Mouse (Mus musculus) liver, adult (tissue): ENCODE measurements around the gene Ccnb3.

Source experiments
- GATA4 ChIP-seq: IDR thresholded peaks from 2 replicates; pipeline ENCODE4 v1.6.1; 2014; ENCODE audit warnings: mild to moderate bottlenecking, low read length; ENCODE audit not compliant: insufficient replicate concordance

The Ccnb3 gene

DNA sequence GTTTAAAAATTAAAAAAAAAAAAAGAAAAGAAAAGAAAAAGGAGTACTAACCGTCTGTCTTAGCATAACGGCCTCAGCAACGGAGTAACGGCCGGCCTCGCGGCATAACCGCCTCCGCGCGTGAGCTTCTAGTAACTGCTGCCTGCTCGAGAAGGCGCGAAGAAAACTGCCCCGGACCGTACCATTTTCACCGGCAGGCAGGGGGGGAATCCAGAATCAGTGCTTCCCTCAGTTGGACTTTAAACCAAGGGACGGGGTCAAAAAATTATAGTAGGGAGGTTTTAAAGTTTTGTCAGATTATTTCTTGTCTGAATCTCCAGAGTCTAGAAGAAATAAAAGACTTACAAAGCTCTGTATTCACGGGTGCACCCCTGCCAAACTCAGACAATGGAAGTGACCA, at the start of gene Ccnb3:
Gene Ccnb3 (minus strand): TSS at position 101 of the 400 bp plus-strand sequence.
- TF ChIP-seq GATA4, result no peak

DNA sequence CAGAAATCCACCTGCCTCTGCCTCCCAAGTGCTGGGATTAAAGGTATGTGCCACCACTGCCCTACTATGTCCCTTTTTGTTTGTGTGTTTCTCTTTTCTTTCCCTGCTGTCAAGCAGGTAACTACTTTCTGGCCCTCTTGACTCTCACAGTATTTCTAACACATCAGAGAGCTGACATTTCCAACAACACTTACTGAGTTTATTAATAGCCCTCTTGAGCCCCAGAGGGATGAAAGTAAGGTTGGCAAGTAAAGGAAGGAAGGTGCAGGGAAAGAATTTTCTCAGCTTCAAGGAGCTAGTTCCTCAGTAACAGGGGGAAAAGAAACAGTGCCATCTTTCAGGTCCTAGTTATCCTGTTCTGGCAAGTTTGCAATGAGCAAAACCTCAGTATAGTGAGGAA, 48.9 kb upstream of the Ccnb3 start:
- no peak for TF ChIP-seq GATA4

DNA sequence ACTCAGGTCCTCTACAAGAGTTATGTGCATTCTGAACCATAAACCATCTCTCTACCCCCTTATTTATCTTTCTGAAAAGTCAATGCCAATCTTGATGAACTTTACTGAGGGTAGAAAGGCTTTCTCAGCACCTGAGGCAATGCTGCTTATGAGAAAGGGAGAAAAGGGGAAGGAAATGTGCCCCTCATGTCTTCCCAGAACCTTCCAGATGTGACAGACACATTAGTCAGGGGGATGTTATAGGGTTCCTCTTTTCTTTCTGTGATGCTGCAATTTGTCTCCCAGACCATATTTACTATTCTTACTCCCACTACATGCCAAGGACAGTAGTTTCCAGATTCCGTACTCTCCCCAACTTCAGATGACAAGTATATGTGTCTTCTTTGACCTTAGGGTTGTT, 44.5 kb upstream of the Ccnb3 start:
- TF ChIP-seq GATA4, result no peak

DNA sequence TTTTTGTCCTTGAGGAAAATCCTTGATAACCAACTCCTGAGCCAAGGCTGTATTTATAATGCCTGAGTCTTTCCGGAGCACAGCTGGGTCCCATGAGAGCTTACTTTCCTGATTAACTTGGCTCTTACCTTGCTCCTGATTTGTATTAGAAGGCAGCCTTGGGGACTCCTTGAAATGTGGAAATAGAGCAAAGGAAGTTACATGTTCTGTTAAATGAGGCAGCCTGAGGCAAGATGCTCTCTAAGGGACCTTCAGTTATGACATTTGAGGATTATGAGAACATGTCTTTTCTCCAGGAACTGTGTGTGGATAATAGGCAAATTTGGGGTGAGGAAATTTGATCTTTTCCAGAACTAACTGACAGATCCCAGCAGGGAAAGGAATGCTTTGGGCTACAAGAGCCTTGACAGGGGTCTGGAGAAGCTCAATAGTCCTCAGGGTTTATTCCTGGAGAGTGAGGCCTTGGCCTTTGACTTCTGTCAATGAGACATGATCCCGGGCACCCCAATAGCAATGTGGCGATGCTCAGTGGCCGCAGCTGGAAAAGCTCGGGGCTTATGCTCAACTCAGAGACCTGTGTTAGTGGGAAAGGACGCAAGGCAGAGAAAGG, 38.5 kb upstream of the Ccnb3 start:
- TF ChIP-seq GATA4, result no peak

DNA sequence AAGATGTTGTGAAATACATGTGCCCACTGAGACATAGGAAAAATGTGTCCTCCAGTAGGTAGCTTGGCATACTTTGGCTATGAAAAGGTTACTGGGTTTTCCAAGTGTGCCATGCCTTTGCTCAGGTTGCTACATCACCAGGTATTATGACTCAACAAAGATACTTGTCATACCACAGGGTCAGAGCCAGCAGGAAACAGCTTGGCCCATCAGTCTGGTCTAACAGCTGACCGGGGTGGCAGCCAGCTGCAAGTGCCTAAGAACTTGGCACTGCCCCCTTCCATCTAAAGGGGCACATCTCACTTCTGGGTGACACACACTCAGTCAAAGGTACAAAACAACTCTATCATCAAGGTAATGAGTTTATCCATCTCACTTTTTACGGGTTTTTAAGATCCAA, 26.6 kb upstream of the Ccnb3 start:
- no peak for TF ChIP-seq GATA4

DNA sequence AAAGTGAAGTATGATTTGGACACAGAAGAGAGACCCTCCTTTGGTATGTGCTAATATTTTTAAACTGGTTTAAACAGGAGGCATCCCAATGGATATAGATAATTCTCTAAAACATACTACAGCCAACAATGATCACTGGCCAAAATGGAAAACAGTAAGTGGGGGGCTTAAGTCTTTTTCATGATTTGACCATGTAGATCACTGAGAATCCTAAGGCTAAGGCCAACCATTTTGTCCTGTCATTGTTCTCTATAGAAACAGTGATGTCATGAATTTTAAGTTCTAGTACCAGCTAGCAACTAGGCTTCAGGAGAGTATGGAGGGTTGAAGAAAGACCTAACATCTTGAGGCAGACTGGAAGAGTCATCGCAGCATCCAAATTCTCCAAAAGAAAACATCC, 25.8 kb upstream of the Ccnb3 start, which contains the start of gene Akap4:
Gene Akap4 (plus strand): TSS at position 301 of the 400 bp plus-strand sequence.
- no peak for TF ChIP-seq GATA4

DNA sequence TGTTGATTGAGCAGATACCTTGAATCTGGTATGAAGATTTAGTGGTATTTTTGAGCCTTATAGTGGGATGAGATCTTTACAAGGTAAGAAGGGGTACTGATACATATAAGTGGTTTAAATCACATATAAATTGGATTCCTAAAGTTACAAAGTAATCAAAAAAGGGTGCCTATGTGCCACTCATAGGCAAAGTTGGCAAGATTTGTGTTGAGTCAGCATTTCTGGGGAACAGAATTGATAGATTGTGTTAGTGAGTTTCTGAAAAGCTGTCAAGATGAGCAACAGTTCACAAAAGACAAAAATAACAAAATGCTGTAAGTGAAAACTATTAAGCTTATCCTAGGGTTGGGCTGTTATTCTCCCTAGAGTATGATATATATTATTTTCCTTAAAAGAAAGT, 22.7 kb upstream of the Ccnb3 start:
- TF ChIP-seq GATA4, result no peak

DNA sequence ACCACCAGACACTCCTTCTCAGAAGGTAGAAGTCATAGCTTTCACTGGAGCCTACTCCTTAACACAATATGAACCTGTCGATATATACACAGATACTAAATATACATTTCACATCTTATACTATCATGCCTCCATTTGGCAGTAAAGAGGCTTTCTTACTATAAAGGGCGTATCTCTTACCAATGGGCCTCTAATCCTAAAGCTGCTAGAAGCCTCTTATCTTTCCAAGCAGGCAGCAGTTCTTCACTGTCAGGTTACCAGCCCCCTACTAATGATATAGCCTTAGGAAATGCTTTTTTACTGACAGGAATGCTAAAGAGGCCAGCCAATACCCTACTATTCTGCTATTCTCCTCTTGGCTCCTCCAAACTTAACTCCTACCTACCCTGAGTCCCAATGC, 16.2 kb upstream of the Ccnb3 start:
- no peak for TF ChIP-seq GATA4

DNA sequence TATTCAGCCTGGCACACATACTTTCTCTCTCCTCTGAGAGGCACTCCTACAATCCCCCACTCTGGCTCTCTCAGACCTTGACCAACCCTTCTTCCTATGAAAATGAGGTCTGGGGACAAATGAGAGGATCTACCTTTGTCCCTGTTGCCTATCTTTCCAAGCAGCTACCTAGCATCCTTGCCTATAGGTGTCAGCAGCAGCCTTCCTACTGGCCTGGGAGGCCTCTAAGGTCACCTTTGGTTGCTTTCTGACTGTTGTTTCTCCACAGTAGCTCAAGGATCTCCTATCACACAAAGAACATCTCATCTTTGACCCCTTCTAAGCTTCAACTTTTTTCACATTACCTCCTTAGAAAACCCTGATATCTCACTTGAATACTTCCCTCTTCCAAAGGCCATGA, 15.6 kb upstream of the Ccnb3 start:
- no peak for TF ChIP-seq GATA4

DNA sequence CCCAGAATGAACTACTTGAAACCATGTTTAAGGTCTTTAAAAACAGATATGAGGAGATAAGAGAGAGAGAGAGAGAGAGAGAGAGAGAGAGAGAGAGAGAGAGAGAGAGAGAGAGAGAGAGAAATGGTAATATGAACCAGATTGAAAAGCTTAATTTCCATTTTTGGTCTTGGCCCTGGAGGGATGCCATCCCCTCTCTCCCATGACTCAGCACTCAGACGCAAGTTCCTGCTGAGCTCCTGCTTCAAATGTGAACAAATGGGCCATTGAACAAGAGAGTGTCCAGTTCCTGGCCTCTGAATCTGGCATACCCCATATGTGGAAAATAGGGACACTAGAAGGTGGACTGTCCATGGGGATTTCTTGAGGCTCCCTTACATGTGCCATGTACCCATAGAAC, 69.5 kb downstream of the Ccnb3 start:
- no peak for TF ChIP-seq GATA4

DNA sequence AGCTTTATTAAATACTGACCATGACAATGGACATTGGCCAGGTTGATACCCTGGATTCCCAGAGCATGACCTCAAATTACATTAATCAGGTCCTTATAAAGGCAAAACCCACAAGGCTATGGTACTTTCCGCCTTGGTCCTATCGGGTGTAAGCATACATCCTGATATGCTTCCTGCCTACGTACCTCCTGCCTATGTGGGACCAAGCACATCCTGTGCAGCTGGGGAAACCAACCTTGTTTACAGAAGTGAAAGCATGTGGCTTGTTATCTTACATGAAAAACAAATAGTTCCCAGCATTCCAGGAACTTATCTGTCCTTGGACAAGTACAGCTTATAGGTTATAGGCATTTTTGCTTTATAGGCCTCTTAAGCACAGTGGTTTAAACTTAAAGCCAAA, 72.8 kb downstream of the Ccnb3 start:
- TF ChIP-seq GATA4, result no peak
